Mouse (Mus musculus): Measurements from ENCODE around the gene Ptprt. TPM values are rescaled to one million over a fixed set of nuclear protein-coding genes. Genes with fewer than 3 reads are reported as not detected.

Ptprt gene
- polyA plus RNA-seq, 1 experiment from 2014 or later: 0.61 TPM

- Histone ChIP-seq H3K9ac (ENCODE audit: low read length) (no peak overlapping the region), H3K4me3 (ENCODE audit: control insufficient read depth in 1 of 2, insufficient read depth in 1 of 2, low read depth in 1 of 2, low read length in 2 of 2) (no peak overlapping the region), H3K9me3 (ENCODE audit: control insufficient read depth, low read length) (no peaks in the 10 kb centered on the region), H3K36me3 (ENCODE audit: control insufficient read depth, insufficient read depth, low read length) (no peaks in the 10 kb centered on the region), H3K27ac (replicated peaks in 1 of 2; ENCODE audit: control insufficient read depth in 1 of 2, insufficient read depth in 1 of 2, low read depth in 2 of 2, low read length in 2 of 2) (no peak overlapping the region), H3K4me1 (ENCODE audit: control insufficient read depth in 2 of 2, insufficient read depth in 2 of 2, low read length in 2 of 2) (no peaks in the 10 kb centered on the region), H3K4me2 (ENCODE audit: low read length) (no peak overlapping the region), H3K27me3 (ENCODE audit: control insufficient read depth, insufficient read depth, low read length) (0 out of 2 replicates have a peak, but pooled peaks cover under 1% of the 10 kb centered on the region)
- ATAC-seq (ENCODE audit: insufficient number of reproducible peaks, insufficient read depth, low FRiP score, low read depth): no peak
- WGBS: 80% methylated on average over 3 of the region's 3 CpGs
Observed at GRCm38 (mm10) chr2:161656632-161657031, 1004.3 kb downstream of the Ptprt start.

GRCm38 (mm10) chr2:161640805-161641204, 1020.1 kb downstream of the Ptprt start:
- Histone ChIP-seq H3K27me3 (ENCODE audit: control insufficient read depth, insufficient read depth, low read length) (no peaks in the 10 kb centered on the region), H3K4me2 (ENCODE audit: low read length) (no peak overlapping the region), H3K27ac (replicated peaks in 1 of 2; ENCODE audit: control insufficient read depth in 1 of 2, insufficient read depth in 1 of 2, low read depth in 2 of 2, low read length in 2 of 2) (no peak overlapping the region), H3K9me3 (ENCODE audit: control insufficient read depth, low read length) (no peaks in the 10 kb centered on the region), H3K4me3 (ENCODE audit: control insufficient read depth in 1 of 2, insufficient read depth in 1 of 2, low read depth in 1 of 2, low read length in 2 of 2) (no peak overlapping the region), H3K9ac (ENCODE audit: low read length) (no peak overlapping the region), H3K36me3 (ENCODE audit: control insufficient read depth, insufficient read depth, low read length) (no peaks in the 10 kb centered on the region), H3K4me1 (ENCODE audit: control insufficient read depth in 2 of 2, insufficient read depth in 2 of 2, low read length in 2 of 2) (no peaks in the 10 kb centered on the region)
- 87% methylated on average over 2 of the region's 2 CpGs for WGBS
- ATAC-seq (ENCODE audit: insufficient number of reproducible peaks, insufficient read depth, low FRiP score, low read depth): no peak

GRCm38 (mm10) chr2:161634084-161634483, 1026.9 kb downstream of the Ptprt start:
- Histone ChIP-seq H3K9me3 (ENCODE audit: control insufficient read depth, low read length) (no peaks in the 10 kb centered on the region), H3K9ac (ENCODE audit: low read length) (no peak overlapping the region), H3K4me1 (ENCODE audit: control insufficient read depth in 2 of 2, insufficient read depth in 2 of 2, low read length in 2 of 2) (no peaks in the 10 kb centered on the region), H3K4me3 (ENCODE audit: control insufficient read depth in 1 of 2, insufficient read depth in 1 of 2, low read depth in 1 of 2, low read length in 2 of 2) (no peak overlapping the region), H3K27me3 (ENCODE audit: control insufficient read depth, insufficient read depth, low read length) (no peaks in the 10 kb centered on the region), H3K36me3 (ENCODE audit: control insufficient read depth, insufficient read depth, low read length) (no peaks in the 10 kb centered on the region), H3K27ac (replicated peaks in 1 of 2; ENCODE audit: control insufficient read depth in 1 of 2, insufficient read depth in 1 of 2, low read depth in 2 of 2, low read length in 2 of 2) (no peak overlapping the region), H3K4me2 (ENCODE audit: low read length) (no peak overlapping the region)
- 78% methylated on average over 2 of the region's 2 CpGs for WGBS
- no peak for ATAC-seq (ENCODE audit: insufficient number of reproducible peaks, insufficient read depth, low FRiP score, low read depth)

- no peaks in the 10 kb centered on the region for H3K9me3 ChIP-seq (ENCODE audit: control insufficient read depth, low read length)
- no peak overlapping the region for H3K27ac ChIP-seq (replicated peaks in 1 of 2; ENCODE audit: control insufficient read depth in 1 of 2, insufficient read depth in 1 of 2, low read depth in 2 of 2, low read length in 2 of 2)
- WGBS: 41% methylated on average over 1 of the region's 1 CpGs
- no peaks in the 10 kb centered on the region for H3K4me1 ChIP-seq (ENCODE audit: control insufficient read depth in 2 of 2, insufficient read depth in 2 of 2, low read length in 2 of 2)
- ATAC-seq (ENCODE audit: insufficient number of reproducible peaks, insufficient read depth, low FRiP score, low read depth): no peak
- no peak overlapping the region for H3K4me3 ChIP-seq (ENCODE audit: control insufficient read depth in 1 of 2, insufficient read depth in 1 of 2, low read depth in 1 of 2, low read length in 2 of 2)
- no peaks in the 10 kb centered on the region for H3K36me3 ChIP-seq (ENCODE audit: control insufficient read depth, insufficient read depth, low read length)
- no peaks in the 10 kb centered on the region for H3K27me3 ChIP-seq (ENCODE audit: control insufficient read depth, insufficient read depth, low read length)
- no peak overlapping the region for H3K4me2 ChIP-seq (ENCODE audit: low read length)
- no peak overlapping the region for H3K9ac ChIP-seq (ENCODE audit: low read length)
Observed at GRCm38 (mm10) chr2:161625896-161626295, 1035.1 kb downstream of the Ptprt start.

- no peak overlapping the region for H3K4me3 ChIP-seq (ENCODE audit: control insufficient read depth in 1 of 2, insufficient read depth in 1 of 2, low read depth in 1 of 2, low read length in 2 of 2)
- no peak overlapping the region for H3K27ac ChIP-seq (replicated peaks in 1 of 2; ENCODE audit: control insufficient read depth in 1 of 2, insufficient read depth in 1 of 2, low read depth in 2 of 2, low read length in 2 of 2)
- H3K9me3 ChIP-seq (ENCODE audit: control insufficient read depth, low read length): no peaks in the 10 kb centered on the region
- 82% methylated on average over 4 of the region's 4 CpGs for WGBS
- H3K4me1 ChIP-seq (ENCODE audit: control insufficient read depth in 2 of 2, insufficient read depth in 2 of 2, low read length in 2 of 2): no peaks in the 10 kb centered on the region; a peak in 1 of 4 replicates
- no peak for ATAC-seq (ENCODE audit: insufficient number of reproducible peaks, insufficient read depth, low FRiP score, low read depth)
- H3K36me3 ChIP-seq (ENCODE audit: control insufficient read depth, insufficient read depth, low read length): no peaks in the 10 kb centered on the region
- H3K4me2 ChIP-seq (ENCODE audit: low read length): no peak overlapping the region
- H3K9ac ChIP-seq (ENCODE audit: low read length): no peak overlapping the region
- no peaks in the 10 kb centered on the region for H3K27me3 ChIP-seq (ENCODE audit: control insufficient read depth, insufficient read depth, low read length)
Observed at GRCm38 (mm10) chr2:161608401-161608800, 1052.5 kb downstream of the Ptprt start.

GRCm38 (mm10) chr2:161607372-161607771, 1053.6 kb downstream of the Ptprt start:
- no peak for ATAC-seq (ENCODE audit: insufficient number of reproducible peaks, insufficient read depth, low FRiP score, low read depth)
- no peaks in the 10 kb centered on the region; a peak in 1 of 4 replicates for H3K4me1 ChIP-seq (ENCODE audit: control insufficient read depth in 2 of 2, insufficient read depth in 2 of 2, low read length in 2 of 2)
- no peaks in the 10 kb centered on the region for H3K9me3 ChIP-seq (ENCODE audit: control insufficient read depth, low read length)
- no peak overlapping the region for H3K27ac ChIP-seq (replicated peaks in 1 of 2; ENCODE audit: control insufficient read depth in 1 of 2, insufficient read depth in 1 of 2, low read depth in 2 of 2, low read length in 2 of 2)
- no peaks in the 10 kb centered on the region for H3K27me3 ChIP-seq (ENCODE audit: control insufficient read depth, insufficient read depth, low read length)
- H3K36me3 ChIP-seq (ENCODE audit: control insufficient read depth, insufficient read depth, low read length): no peaks in the 10 kb centered on the region
- H3K9ac ChIP-seq (ENCODE audit: low read length): no peak overlapping the region
- no peak overlapping the region for H3K4me2 ChIP-seq (ENCODE audit: low read length)
- WGBS: 69% methylated on average over 4 of the region's 4 CpGs
- no peak overlapping the region for H3K4me3 ChIP-seq (ENCODE audit: control insufficient read depth in 1 of 2, insufficient read depth in 1 of 2, low read depth in 1 of 2, low read length in 2 of 2)

- Histone ChIP-seq H3K9ac (ENCODE audit: low read length) (no peak overlapping the region), H3K4me3 (ENCODE audit: control insufficient read depth in 1 of 2, insufficient read depth in 1 of 2, low read depth in 1 of 2, low read length in 2 of 2) (no peak overlapping the region), H3K36me3 (ENCODE audit: control insufficient read depth, insufficient read depth, low read length) (no peaks in the 10 kb centered on the region), H3K9me3 (ENCODE audit: control insufficient read depth, low read length) (no peaks in the 10 kb centered on the region), H3K27me3 (ENCODE audit: control insufficient read depth, insufficient read depth, low read length) (no peaks in the 10 kb centered on the region), H3K4me1 (ENCODE audit: control insufficient read depth in 2 of 2, insufficient read depth in 2 of 2, low read length in 2 of 2) (no peaks in the 10 kb centered on the region), H3K27ac (replicated peaks in 1 of 2; ENCODE audit: control insufficient read depth in 1 of 2, insufficient read depth in 1 of 2, low read depth in 2 of 2, low read length in 2 of 2) (no peak overlapping the region), H3K4me2 (ENCODE audit: low read length) (no peak overlapping the region)
- 35% methylated on average over 6 of the region's 6 CpGs for WGBS
- no peak for ATAC-seq (ENCODE audit: insufficient number of reproducible peaks, insufficient read depth, low FRiP score, low read depth)
Observed at GRCm38 (mm10) chr2:161600206-161600808, 1060.6 kb downstream of the Ptprt start.

All from heart, embryonic 14.5 days (tissue).